Comparison of ENCODE assay signal across 8 mouse cellular contexts in genomic region chr8:121115948-121116347, GRCm38 (mm10). TPM values are rescaled to one million over a fixed set of nuclear protein-coding genes. Genes with fewer than 3 reads are reported as not detected.
DNase-seq lines count a peak whose midpoint lies in the region; ATAC-seq and TF ChIP-seq lines count a peak whose summit lies in the region.

Gene Foxc2, plus strand, starts transcription at chr8:121116171.

- no peak within 1 kb of the TSS for H3K27ac ChIP-seq in ES-Bruce4 (ENCODE audit: insufficient read depth, low read length)
- H3K27ac ChIP-seq in forebrain, embryonic 16.5 days (ENCODE audit: low read length), result no peak within 1 kb of the TSS
- peak within 1 kb of the TSS; percentile 84 for H3K27ac ChIP-seq in hindbrain, embryonic 12.5 days
- no peak within 1 kb of the TSS for H3K27ac ChIP-seq in left cerebral cortex, adult 2 months

- ATAC-seq in forebrain, embryonic 16.5 days, result no peak
- no peak for ATAC-seq in hindbrain, embryonic 12.5 days (ENCODE audit: low FRiP score)
- ATAC-seq in erythroid progenitor cell, adult 5-6 weeks (replicated peaks; ENCODE audit: low FRiP score, poor library complexity, severe bottlenecking), result no peak

- peak within 1 kb of the TSS; percentile 42 for H3K4me2 ChIP-seq in forebrain, embryonic 16.5 days (ENCODE audit: low read length)
- H3K4me2 ChIP-seq in hindbrain, embryonic 12.5 days (replicated peaks), result peak within 1 kb of the TSS; percentile 60

- TF ChIP-seq POLR2A in ES-Bruce4 (IDR thresholded peaks at IDR 0.05; ENCODE audit: insufficient read depth, low read length), result no peak

- H3K9me3 ChIP-seq in ES-Bruce4 (replicated peaks; ENCODE audit: control insufficient read depth, insufficient read depth, low read length, poor library complexity, severe bottlenecking), result no peaks in the 10 kb centered on the region
- H3K9me3 ChIP-seq in forebrain, embryonic 16.5 days (ENCODE audit: control insufficient read depth, low read length), result peaks cover 3% of the 10 kb centered on the region; the same call in 1 of the 2 replicates
- H3K9me3 ChIP-seq in hindbrain, embryonic 12.5 days (replicated peaks), result 0 out of 2 replicates have a peak, but pooled peaks cover 3% of the 10 kb centered on the region

- H3K4me1 ChIP-seq in ES-Bruce4 (ENCODE audit: control insufficient read depth, insufficient read depth, low read length), result no peaks in the 10 kb centered on the region
- peaks cover 13% of the 10 kb centered on the region for H3K4me1 ChIP-seq in forebrain, embryonic 16.5 days (replicated peaks; ENCODE audit: control insufficient read depth, insufficient read depth, low read length)
- H3K4me1 ChIP-seq in hindbrain, embryonic 12.5 days, result peaks cover 13% of the 10 kb centered on the region

- intact Hi-C loops in left cerebral cortex, adult 2 months (cut with DNase I), result no loop called here

- peaks cover 57% of the 10 kb centered on the region for H3K27me3 ChIP-seq in ES-Bruce4 (ENCODE audit: control insufficient read depth, insufficient read depth, low read length, poor library complexity, severe bottlenecking)
- peaks cover 84% of the 10 kb centered on the region for H3K27me3 ChIP-seq in forebrain, embryonic 16.5 days (replicated peaks; ENCODE audit: control insufficient read depth, insufficient read depth, low read length)
- H3K27me3 ChIP-seq in hindbrain, embryonic 12.5 days, result peaks cover 91% of the 10 kb centered on the region

- H3K36me3 ChIP-seq in ES-Bruce4 (ENCODE audit: control insufficient read depth, insufficient read depth, low read length, poor library complexity, severe bottlenecking), result no peaks in the 10 kb centered on the region
- H3K36me3 ChIP-seq in forebrain, embryonic 16.5 days (ENCODE audit: control insufficient read depth, insufficient read depth), result no peaks in the 10 kb centered on the region
- no peaks in the 10 kb centered on the region for H3K36me3 ChIP-seq in hindbrain, embryonic 12.5 days

- peak within 1 kb of the TSS; percentile 66 for H3K4me3 ChIP-seq in ES-Bruce4 (ENCODE audit: low read depth, low read length)
- peak within 1 kb of the TSS; percentile 35 for H3K4me3 ChIP-seq in forebrain, embryonic 16.5 days (replicated peaks; ENCODE audit: low read length)
- peak within 1 kb of the TSS; percentile 46 for H3K4me3 ChIP-seq in hindbrain, embryonic 12.5 days
- peak within 1 kb of the TSS; percentile 38 for H3K4me3 ChIP-seq in left cerebral cortex, adult 2 months

- WGBS in forebrain, embryonic 16.5 days, result under 1% methylated on average over 25 of the region's 25 CpGs
- WGBS in hindbrain, embryonic 12.5 days, result under 1% methylated on average over 23 of the region's 25 CpGs

- H3K9ac ChIP-seq in ES-Bruce4 (ENCODE audit: low read depth, poor library complexity, severe bottlenecking), result peak within 1 kb of the TSS; percentile 85
- no peak within 1 kb of the TSS; the same call in 1 of the 2 replicates for H3K9ac ChIP-seq in forebrain, embryonic 16.5 days (replicated peaks; ENCODE audit: low read depth, low read length)
- peak within 1 kb of the TSS; percentile 67 for H3K9ac ChIP-seq in hindbrain, embryonic 12.5 days

- TF ChIP-seq EP300 in ES-Bruce4 (IDR thresholded peaks at IDR 0.05; ENCODE audit: insufficient read depth, low read depth, low read length), result no peak

- DNase-seq in adrenal gland, postnatal 10 days, result peak; percentile 87
- peak; percentile 41 to 46 for DNase-seq in left cerebral cortex, adult 2 months (ENCODE audit: extremely low spot score in 1 of 2, low spot score in 2 of 2)
- DNase-seq in lung, postnatal 4 days, result peak; percentile 87 to 91
- DNase-seq in right cerebral cortex, postnatal 14 days, result peak; percentile 55

- TF ChIP-seq CTCF in ES-Bruce4 (IDR thresholded peaks at IDR 0.05; ENCODE audit: low read depth, low read length), result no peak
- TF ChIP-seq CTCF in left cerebral cortex, adult 2 months (IDR thresholded peaks at IDR 0.05), result no peak; the same call in 1 of the 2 replicates

RNA-seq across cellular contexts. Expression of gene Foxc2, which starts in this region (rescaled TPM):
- not detected in 2 replicates for polyA plus RNA-seq in ES-Bruce4 (2011; ENCODE audit: insufficient read depth, insufficient read length, low read depth, missing spikeins)
- total RNA-seq in adrenal gland, postnatal 10 days (2021), result 1 to 10 TPM; 4.1 to 6.1 TPM
- polyA plus RNA-seq in forebrain, embryonic 16.5 days (2015; fragmentation: Nextera tagmentation; extraction: Ambion mirVana), result 1.7 and 2.5 TPM in 2 replicates
- polyA plus RNA-seq in hindbrain, embryonic 12.5 days (2016; fragmentation: Nextera tagmentation; extraction: Ambion mirVana), result 22.7 and 25.4 TPM in 2 replicates
- total RNA-seq in left cerebral cortex, adult 2 months (2021), result 1 to 10 TPM; 1.5 to 2.3 TPM
- total RNA-seq in erythroid progenitor cell, adult 5-6 weeks (2015; ENCODE audit: low replicate concordance), result not detected in 2 replicates
- not detected in 2 replicates for total RNA-seq in erythroid progenitor cell, adult 5-6 weeks (2017; ENCODE audit: low replicate concordance)
